16 mouse cellular contexts compared by ENCODE assay signal in genomic region chr17:45822427-45822826, GRCm38 (mm10).
"Had no signal": no experiment of that assay in that cellular context is flagged by ENCODE, and none has a peak within 500 bp of the region (broad histone marks: within the 10 kb centered on the region; RNA-seq: fewer than 3 reads in every experiment).

No protein-coding gene starts in this region.

- DNase-seq: kidney, postnatal 25 days; layer of hippocampus, postnatal 36 days; liver, postnatal 0 days; lung, embryonic 14.5 days; lung, postnatal 36 days; midbrain, embryonic 14.5 days; thymus, adult 18-20 months; thymus, postnatal 36 days had no signal

- H3K4me2 ChIP-seq: limb, embryonic 12.5 days; liver, embryonic 11.5 days; lung, embryonic 14.5 days had no signal

- ATAC-seq: liver, postnatal 0 days; lung, postnatal 0 days had no signal

- H3K9me3 ChIP-seq: limb, embryonic 12.5 days; midbrain, embryonic 10.5 days had no signal

- H3K4me3 ChIP-seq: left cerebral cortex, adult 2 months; limb, embryonic 12.5 days; megakaryocyte, embryonic 14.5 days; midbrain, embryonic 10.5 days had no signal

- H3K9ac ChIP-seq: limb, embryonic 12.5 days; liver, embryonic 14.5 days; liver, postnatal 0 days; lung, embryonic 14.5 days had no signal

- H3K27ac ChIP-seq: kidney, postnatal 0 days; left cerebral cortex, adult 2 months; limb, embryonic 12.5 days; liver, embryonic 14.5 days had no signal

- H3K27me3 ChIP-seq: limb, embryonic 12.5 days had no signal

- H3K36me3 ChIP-seq: limb, embryonic 12.5 days; midbrain, embryonic 10.5 days had no signal
